Mouse (Mus musculus): Measurements from ENCODE around the gene Atg4a. TPM values are rescaled to one million over a fixed set of nuclear protein-coding genes. Genes with fewer than 3 reads are reported as not detected.

Atg4a gene
- polyA plus RNA-seq, 1 experiment from 2014 or later: 20.2 TPM

GRCm38 (mm10) chrX:141150290-141150689, 193.6 kb downstream of the Atg4a start:
- Histone ChIP-seq H3K4me2 (ENCODE audit: low read depth, low read length) (no peak overlapping the region), H3K4me3 (replicated peaks; ENCODE audit: low read length) (no peak overlapping the region), H3K27ac (ENCODE audit: low read length) (no peak overlapping the region), H3K27me3 (ENCODE audit: control insufficient read depth, insufficient read depth, low read length) (no peaks in the 10 kb centered on the region; the same call in 1 of the 2 replicates), H3K36me3 (ENCODE audit: control insufficient read depth, insufficient read depth, low read length) (no peaks in the 10 kb centered on the region), H3K4me1 (ENCODE audit: control insufficient read depth, insufficient read depth, low read length) (no peaks in the 10 kb centered on the region), H3K9ac (ENCODE audit: low read length) (no peak overlapping the region), H3K9me3 (replicated peaks; ENCODE audit: control insufficient read depth, low read length) (no peaks in the 10 kb centered on the region)
- ATAC-seq (ENCODE audit: insufficient read depth, low FRiP score): peak; percentile 58; the same call in 1 of the 2 replicates

- no peak for ATAC-seq (ENCODE audit: insufficient read depth, low FRiP score)
- no peak overlapping the region for H3K4me2 ChIP-seq (ENCODE audit: low read depth, low read length)
- no peaks in the 10 kb centered on the region for H3K4me1 ChIP-seq (ENCODE audit: control insufficient read depth, insufficient read depth, low read length)
- H3K36me3 ChIP-seq (ENCODE audit: control insufficient read depth, insufficient read depth, low read length): no peaks in the 10 kb centered on the region
- no peak overlapping the region for H3K4me3 ChIP-seq (replicated peaks; ENCODE audit: low read length)
- no peak overlapping the region for H3K27ac ChIP-seq (ENCODE audit: low read length)
- H3K9ac ChIP-seq (ENCODE audit: low read length): no peak overlapping the region
- H3K9me3 ChIP-seq (replicated peaks; ENCODE audit: control insufficient read depth, low read length): no peaks in the 10 kb centered on the region
- H3K27me3 ChIP-seq (ENCODE audit: control insufficient read depth, insufficient read depth, low read length): no peaks in the 10 kb centered on the region; the same call in 1 of the 2 replicates
These were observed 194.5 kb downstream of the Atg4a start for GRCm38 (mm10) chrX:141151182-141151581.

- 8% methylated on average over 2 of the region's 2 CpGs for WGBS
- Histone ChIP-seq H3K4me2 (ENCODE audit: low read depth, low read length) (no peak overlapping the region), H3K9me3 (replicated peaks; ENCODE audit: control insufficient read depth, low read length) (no peaks in the 10 kb centered on the region), H3K4me3 (replicated peaks; ENCODE audit: low read length) (no peak overlapping the region), H3K27me3 (ENCODE audit: control insufficient read depth, insufficient read depth, low read length) (no peaks in the 10 kb centered on the region; the same call in 1 of the 2 replicates), H3K36me3 (ENCODE audit: control insufficient read depth, insufficient read depth, low read length) (no peaks in the 10 kb centered on the region), H3K27ac (ENCODE audit: low read length) (no peak overlapping the region), H3K4me1 (ENCODE audit: control insufficient read depth, insufficient read depth, low read length) (no peaks in the 10 kb centered on the region), H3K9ac (ENCODE audit: low read length) (no peak overlapping the region)
- no peak for ATAC-seq (ENCODE audit: insufficient read depth, low FRiP score)
These were observed 200.0 kb downstream of the Atg4a start for GRCm38 (mm10) chrX:141156696-141157095.

GRCm38 (mm10) chrX:141157626-141158025, 200.9 kb downstream of the Atg4a start:
- Histone ChIP-seq H3K4me1 (ENCODE audit: control insufficient read depth, insufficient read depth, low read length) (no peaks in the 10 kb centered on the region), H3K9me3 (replicated peaks; ENCODE audit: control insufficient read depth, low read length) (no peaks in the 10 kb centered on the region), H3K36me3 (ENCODE audit: control insufficient read depth, insufficient read depth, low read length) (no peaks in the 10 kb centered on the region), H3K4me2 (ENCODE audit: low read depth, low read length) (no peak overlapping the region), H3K9ac (ENCODE audit: low read length) (no peak overlapping the region), H3K27ac (ENCODE audit: low read length) (no peak overlapping the region), H3K27me3 (ENCODE audit: control insufficient read depth, insufficient read depth, low read length) (no peaks in the 10 kb centered on the region; the same call in 1 of the 2 replicates), H3K4me3 (replicated peaks; ENCODE audit: low read length) (no peak overlapping the region)
- WGBS: 63% methylated on average over 4 of the region's 4 CpGs
- ATAC-seq (ENCODE audit: insufficient read depth, low FRiP score): no peak

- no peak for ATAC-seq (ENCODE audit: insufficient read depth, low FRiP score)
- Histone ChIP-seq H3K9ac (ENCODE audit: low read length) (no peak overlapping the region), H3K4me2 (ENCODE audit: low read depth, low read length) (no peak overlapping the region), H3K27ac (ENCODE audit: low read length) (no peak overlapping the region), H3K27me3 (ENCODE audit: control insufficient read depth, insufficient read depth, low read length) (no peaks in the 10 kb centered on the region; the same call in 1 of the 2 replicates), H3K36me3 (ENCODE audit: control insufficient read depth, insufficient read depth, low read length) (no peaks in the 10 kb centered on the region), H3K4me3 (replicated peaks; ENCODE audit: low read length) (no peak overlapping the region), H3K4me1 (ENCODE audit: control insufficient read depth, insufficient read depth, low read length) (no peaks in the 10 kb centered on the region), H3K9me3 (replicated peaks; ENCODE audit: control insufficient read depth, low read length) (no peaks in the 10 kb centered on the region)
- 49% methylated on average over 4 of the region's 4 CpGs for WGBS
These were observed 201.5 kb downstream of the Atg4a start for GRCm38 (mm10) chrX:141158160-141158559.

GRCm38 (mm10) chrX:141160371-141160770, 203.7 kb downstream of the Atg4a start:
- no peak overlapping the region for H3K4me3 ChIP-seq (replicated peaks; ENCODE audit: low read length)
- no peaks in the 10 kb centered on the region for H3K36me3 ChIP-seq (ENCODE audit: control insufficient read depth, insufficient read depth, low read length)
- no peak overlapping the region for H3K9ac ChIP-seq (ENCODE audit: low read length)
- no peak overlapping the region for H3K4me2 ChIP-seq (ENCODE audit: low read depth, low read length)
- H3K27me3 ChIP-seq (ENCODE audit: control insufficient read depth, insufficient read depth, low read length): no peaks in the 10 kb centered on the region; the same call in 1 of the 2 replicates
- WGBS: 76% methylated on average over 3 of the region's 3 CpGs
- no peaks in the 10 kb centered on the region for H3K9me3 ChIP-seq (replicated peaks; ENCODE audit: control insufficient read depth, low read length)
- no peaks in the 10 kb centered on the region for H3K4me1 ChIP-seq (ENCODE audit: control insufficient read depth, insufficient read depth, low read length)
- no peak overlapping the region for H3K27ac ChIP-seq (ENCODE audit: low read length)
- no peak for ATAC-seq (ENCODE audit: insufficient read depth, low FRiP score)

GRCm38 (mm10) chrX:141165067-141165466, 208.4 kb downstream of the Atg4a start:
- no peaks in the 10 kb centered on the region for H3K36me3 ChIP-seq (ENCODE audit: control insufficient read depth, insufficient read depth, low read length)
- no peak overlapping the region for H3K9ac ChIP-seq (ENCODE audit: low read length)
- no peak for ATAC-seq (ENCODE audit: insufficient read depth, low FRiP score)
- no peak overlapping the region for H3K4me2 ChIP-seq (ENCODE audit: low read depth, low read length)
- WGBS: 76% methylated on average over 4 of the region's 4 CpGs
- H3K27ac ChIP-seq (ENCODE audit: low read length): no peak overlapping the region
- H3K9me3 ChIP-seq (replicated peaks; ENCODE audit: control insufficient read depth, low read length): no peaks in the 10 kb centered on the region
- peaks cover 3% of the 10 kb centered on the region for H3K27me3 ChIP-seq (ENCODE audit: control insufficient read depth, insufficient read depth, low read length)
- H3K4me3 ChIP-seq (replicated peaks; ENCODE audit: low read length): no peak overlapping the region
- no peaks in the 10 kb centered on the region for H3K4me1 ChIP-seq (ENCODE audit: control insufficient read depth, insufficient read depth, low read length)

- H3K4me3 ChIP-seq (replicated peaks; ENCODE audit: low read length): no peak overlapping the region
- no peaks in the 10 kb centered on the region for H3K4me1 ChIP-seq (ENCODE audit: control insufficient read depth, insufficient read depth, low read length)
- H3K9me3 ChIP-seq (replicated peaks; ENCODE audit: control insufficient read depth, low read length): no peaks in the 10 kb centered on the region
- no peaks in the 10 kb centered on the region for H3K36me3 ChIP-seq (ENCODE audit: control insufficient read depth, insufficient read depth, low read length)
- peaks cover 9% of the 10 kb centered on the region for H3K27me3 ChIP-seq (ENCODE audit: control insufficient read depth, insufficient read depth, low read length)
- H3K4me2 ChIP-seq (ENCODE audit: low read depth, low read length): no peak overlapping the region
- no peak overlapping the region for H3K9ac ChIP-seq (ENCODE audit: low read length)
- 34% methylated on average over 7 of the region's 7 CpGs for WGBS
- no peak for ATAC-seq (ENCODE audit: insufficient read depth, low FRiP score)
- H3K27ac ChIP-seq (ENCODE audit: low read length): no peak overlapping the region
These were observed 218.6 kb downstream of the Atg4a start for GRCm38 (mm10) chrX:141175353-141175752.

- peak; percentile 73; the same call in 1 of the 2 replicates for ATAC-seq (ENCODE audit: insufficient read depth, low FRiP score)
- Histone ChIP-seq H3K9ac (ENCODE audit: low read length) (no peak overlapping the region), H3K4me2 (ENCODE audit: low read depth, low read length) (no peak overlapping the region), H3K27ac (ENCODE audit: low read length) (no peak overlapping the region), H3K9me3 (replicated peaks; ENCODE audit: control insufficient read depth, low read length) (no peaks in the 10 kb centered on the region), H3K4me1 (ENCODE audit: control insufficient read depth, insufficient read depth, low read length) (no peaks in the 10 kb centered on the region), H3K4me3 (replicated peaks; ENCODE audit: low read length) (no peak overlapping the region), H3K27me3 (ENCODE audit: control insufficient read depth, insufficient read depth, low read length) (no peaks in the 10 kb centered on the region; the same call in 1 of the 2 replicates), H3K36me3 (ENCODE audit: control insufficient read depth, insufficient read depth, low read length) (no peaks in the 10 kb centered on the region)
These were observed 238.3 kb downstream of the Atg4a start for GRCm38 (mm10) chrX:141195036-141195435.

GRCm38 (mm10) chrX:141198993-141199392, 242.3 kb downstream of the Atg4a start:
- no peak overlapping the region for H3K27ac ChIP-seq (ENCODE audit: low read length)
- WGBS: 72% methylated on average over 3 of the region's 3 CpGs
- H3K4me1 ChIP-seq (ENCODE audit: control insufficient read depth, insufficient read depth, low read length): no peaks in the 10 kb centered on the region
- no peak overlapping the region for H3K4me3 ChIP-seq (replicated peaks; ENCODE audit: low read length)
- no peak overlapping the region for H3K9ac ChIP-seq (ENCODE audit: low read length)
- H3K27me3 ChIP-seq (ENCODE audit: control insufficient read depth, insufficient read depth, low read length): peaks cover 3% of the 10 kb centered on the region; the same call in 1 of the 2 replicates
- H3K4me2 ChIP-seq (ENCODE audit: low read depth, low read length): no peak overlapping the region
- no peak for ATAC-seq (ENCODE audit: insufficient read depth, low FRiP score)
- H3K9me3 ChIP-seq (replicated peaks; ENCODE audit: control insufficient read depth, low read length): no peaks in the 10 kb centered on the region
- H3K36me3 ChIP-seq (ENCODE audit: control insufficient read depth, insufficient read depth, low read length): no peaks in the 10 kb centered on the region
